Mouse (Mus musculus) megakaryocyte, embryonic 14.5 days (primary cell): ENCODE measurements around the gene Zcchc4.

ENCODE experiments used
- FLI1 ChIP-seq: IDR thresholded peaks from 2 replicates; pipeline ENCODE4 v1.6.1; 2012; ENCODE audit warnings: low read length, inconsistent platforms, mixed read lengths
- GATA1 ChIP-seq: IDR thresholded peaks from 3 replicates; pipeline ENCODE4 v1.6.1; 2012; ENCODE audit warnings: mixed read lengths, low read length, inconsistent platforms, borderline replicate concordance

DNA sequence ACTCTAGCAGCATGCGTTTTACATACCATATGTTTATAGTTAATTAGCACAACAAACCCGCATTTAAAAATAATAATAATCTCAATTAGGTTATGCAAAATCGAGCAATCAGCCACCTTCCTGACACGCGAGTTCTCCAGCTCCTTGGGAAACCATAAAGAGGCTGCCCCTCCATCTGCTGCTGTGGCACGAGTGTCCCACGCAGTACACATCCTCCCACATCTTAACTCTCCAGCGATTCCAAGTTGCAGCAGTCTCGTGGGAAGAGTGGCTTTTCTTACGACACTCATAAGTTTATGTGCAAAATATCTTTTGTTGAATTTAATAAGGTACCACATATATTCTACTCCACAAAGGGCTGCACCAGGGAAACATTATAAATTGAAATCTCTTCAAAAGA is 37.2 kb downstream of the Zcchc4 start:
- TF ChIP-seq GATA1 (no peak), FLI1 (no peak)
